Comparison of ENCODE assay signal across 26 mouse cellular contexts in genomic region chr4:149932108-149932815, GRCm38 (mm10). TPM values are rescaled to one million over a fixed set of nuclear protein-coding genes. Genes with fewer than 3 reads are reported as not detected.
"Had no signal": no experiment of that assay in that cellular context is flagged by ENCODE, and none has a peak within 500 bp of the region (broad histone marks: within the 10 kb centered on the region; RNA-seq: fewer than 3 reads in every experiment).

No protein-coding gene starts in this region.

- H3K27ac ChIP-seq: heart, embryonic 10.5 days; heart, embryonic 13.5 days; heart, embryonic 15.5 days; hindbrain, embryonic 10.5 days; hindbrain, embryonic 12.5 days; hindbrain, embryonic 14.5 days; intestine, embryonic 15.5 days; layer of hippocampus, adult 2 months; left cerebral cortex, adult 2 months; limb, embryonic 10.5 days; limb, embryonic 12.5 days; liver, embryonic 13.5 days; liver, embryonic 15.5 days had no signal

- H3K9ac ChIP-seq: heart, embryonic 13.5 days; heart, embryonic 15.5 days; hindbrain, embryonic 12.5 days; hindbrain, embryonic 14.5 days; intestine, embryonic 15.5 days; limb, embryonic 12.5 days; liver, embryonic 13.5 days; liver, embryonic 15.5 days had no signal

- H3K27me3 ChIP-seq: heart, embryonic 15.5 days; hindbrain, embryonic 12.5 days; intestine, embryonic 15.5 days; limb, embryonic 12.5 days had no signal

- H3K4me2 ChIP-seq: heart, embryonic 13.5 days; heart, embryonic 15.5 days; hindbrain, embryonic 12.5 days; hindbrain, embryonic 14.5 days; intestine, embryonic 15.5 days; limb, embryonic 12.5 days; liver, embryonic 11.5 days; liver, embryonic 13.5 days; liver, embryonic 15.5 days had no signal

- H3K9me3 ChIP-seq: heart, embryonic 13.5 days; heart, embryonic 15.5 days; hindbrain, embryonic 12.5 days; intestine, embryonic 15.5 days; limb, embryonic 10.5 days; liver, embryonic 13.5 days; liver, embryonic 15.5 days had no signal

- ATAC-seq: hindbrain, embryonic 16.5 days; inflammation-experienced regulatory T-cells, adult 6 months; intestine, embryonic 15.5 days; intestine, postnatal 0 days had no signal

- H3K4me3 ChIP-seq: heart, embryonic 10.5 days; heart, embryonic 13.5 days; heart, embryonic 15.5 days; hindbrain, embryonic 10.5 days; hindbrain, embryonic 12.5 days; intestine, embryonic 15.5 days; layer of hippocampus, adult 2 months; left cerebral cortex, adult 2 months; limb, embryonic 10.5 days; limb, embryonic 12.5 days; liver, embryonic 13.5 days; liver, embryonic 15.5 days had no signal

- DNase-seq: gastrocnemius, postnatal 25 days; heart, postnatal 4 days; kidney, adult 18-20 months; kidney, adult 8-10 months; kidney, postnatal 10 days; kidney, postnatal 25 days; kidney, postnatal 4 days; liver; liver, embryonic 13.5 days had no signal

- H3K36me3 ChIP-seq: heart, embryonic 10.5 days; heart, embryonic 13.5 days; heart, embryonic 15.5 days; hindbrain, embryonic 10.5 days; hindbrain, embryonic 12.5 days; intestine, embryonic 15.5 days; liver, embryonic 13.5 days; liver, embryonic 15.5 days had no signal

- H3K4me1 ChIP-seq: liver, embryonic 13.5 days; liver, embryonic 15.5 days had no signal

RNA-seq across cellular contexts. Expression of gene Spsb1, which starts 22.6 kb away (rescaled TPM):
- total RNA-seq: granulocyte monocyte progenitor cell, adult 5-6 weeks had no signal
